Mouse (Mus musculus) stomach, postnatal 0 days (tissue): Measurements from ENCODE around the gene Irgc1.

Experiments used
- CTCF ChIP-seq: IDR thresholded peaks from 2 replicates; pipeline ENCODE4 v1.5.1; 2016; ENCODE audit warnings: antibody characterized with exemption, low read depth, mild to moderate bottlenecking, moderate library complexity
- EP300 ChIP-seq: optimal IDR thresholded peaks from 2 replicates; pipeline ENCODE3; 2016; ENCODE audit warnings: antibody characterized with exemption

DNA sequence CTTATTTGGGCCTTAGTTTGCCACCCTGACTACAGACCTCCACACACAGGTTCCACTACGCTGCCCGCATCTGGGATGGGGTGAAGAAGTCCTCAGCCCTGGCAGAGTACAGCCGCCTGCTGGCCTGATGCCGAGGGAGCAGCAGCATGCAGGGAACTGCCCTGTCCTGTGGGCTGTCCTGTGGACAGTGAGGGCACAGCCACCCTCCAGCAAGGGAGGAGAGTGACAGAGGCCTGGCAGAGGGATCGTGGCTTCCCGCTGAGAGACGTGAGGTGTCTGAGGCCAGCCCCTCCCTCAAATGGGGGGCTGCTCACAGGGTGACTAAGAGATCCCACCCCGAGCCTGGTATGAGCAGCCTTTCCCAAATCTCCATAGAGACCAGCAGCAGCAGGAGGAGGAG lies 29.8 kb downstream of the Irgc1 start:
- no peak for TF ChIP-seq CTCF
- no peak for TF ChIP-seq EP300
